Mouse (Mus musculus) urinary bladder, postnatal 10 days (tissue): ENCODE data around the gene Pip4p1.
"Not testable (repeated sequence)": the region's sequence is repeated elsewhere in the genome, so short reads cannot be mapped to it uniquely, and the experiment has no call there.

Experiments
- DNase-seq: peaks from one replicate; pipeline ENCODE4 v3.0.0; 2022; ENCODE audit warnings: low spot score

Gene Pip4p1

GRCm38 (mm10) chr14:50938940-50939339, 8.3 kb upstream of the Pip4p1 start:
- DNase-seq = no peak

- no peak for DNase-seq
These were observed 7.7 kb upstream of the Pip4p1 start for GRCm38 (mm10) chr14:50938119-50938908.

- DNase-seq = no peak
These were observed 6.0 kb upstream of the Pip4p1 start for GRCm38 (mm10) chr14:50936649-50937048.

DNA sequence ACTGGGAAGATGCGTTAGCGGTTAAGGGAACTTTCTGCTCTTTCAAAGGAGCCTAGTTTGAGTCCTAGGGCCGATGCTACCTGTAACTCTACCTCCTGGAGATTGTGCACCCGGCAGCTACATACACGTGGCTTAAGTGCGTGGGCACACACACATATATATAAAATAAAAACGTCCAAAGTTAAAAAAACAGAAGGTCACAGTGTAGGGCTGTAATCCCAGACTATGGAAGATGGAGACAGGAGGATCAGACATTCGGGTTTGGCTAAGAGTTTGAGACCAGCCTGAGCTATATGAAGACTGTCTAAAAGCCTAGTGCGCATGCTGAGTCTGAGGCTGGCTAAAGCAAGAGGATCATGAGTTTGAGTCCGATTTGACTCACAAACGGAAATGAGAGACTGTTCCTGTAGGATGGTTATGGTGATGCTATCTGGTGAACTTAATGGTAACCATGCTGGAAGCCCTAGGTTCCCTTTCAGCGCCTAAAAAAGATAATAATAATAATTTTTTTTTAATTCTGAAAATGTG, 901 bp upstream of the Pip4p1 start:
- DNase-seq = no peak

GRCm38 (mm10) chr14:50930377-50930753, 291 bp downstream of the Pip4p1 start:
- DNase-seq = no peak

DNA sequence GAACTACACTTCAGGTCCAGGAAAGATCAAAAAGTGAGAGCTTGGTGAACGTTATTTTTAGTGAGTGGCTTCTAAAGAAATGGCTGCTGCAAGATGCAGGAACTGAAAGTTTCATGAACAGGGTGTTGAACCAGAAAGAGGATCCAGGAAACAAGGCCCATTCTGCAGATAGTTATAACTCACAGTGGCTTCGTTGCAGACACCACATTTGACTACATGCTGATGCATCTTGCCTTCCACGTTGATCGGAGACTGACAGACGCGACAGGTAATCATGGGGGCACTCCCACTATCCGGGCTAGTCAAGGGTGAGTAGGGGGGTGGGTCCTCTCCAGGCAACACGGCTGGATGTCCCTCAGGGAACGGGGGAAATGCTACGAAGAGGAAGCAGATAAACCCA, 705 bp downstream of the Pip4p1 start:
- DNase-seq = no peak

GRCm38 (mm10) chr14:50927366-50927765, 3.3 kb downstream of the Pip4p1 start:
- DNase-seq = no peak

DNA sequence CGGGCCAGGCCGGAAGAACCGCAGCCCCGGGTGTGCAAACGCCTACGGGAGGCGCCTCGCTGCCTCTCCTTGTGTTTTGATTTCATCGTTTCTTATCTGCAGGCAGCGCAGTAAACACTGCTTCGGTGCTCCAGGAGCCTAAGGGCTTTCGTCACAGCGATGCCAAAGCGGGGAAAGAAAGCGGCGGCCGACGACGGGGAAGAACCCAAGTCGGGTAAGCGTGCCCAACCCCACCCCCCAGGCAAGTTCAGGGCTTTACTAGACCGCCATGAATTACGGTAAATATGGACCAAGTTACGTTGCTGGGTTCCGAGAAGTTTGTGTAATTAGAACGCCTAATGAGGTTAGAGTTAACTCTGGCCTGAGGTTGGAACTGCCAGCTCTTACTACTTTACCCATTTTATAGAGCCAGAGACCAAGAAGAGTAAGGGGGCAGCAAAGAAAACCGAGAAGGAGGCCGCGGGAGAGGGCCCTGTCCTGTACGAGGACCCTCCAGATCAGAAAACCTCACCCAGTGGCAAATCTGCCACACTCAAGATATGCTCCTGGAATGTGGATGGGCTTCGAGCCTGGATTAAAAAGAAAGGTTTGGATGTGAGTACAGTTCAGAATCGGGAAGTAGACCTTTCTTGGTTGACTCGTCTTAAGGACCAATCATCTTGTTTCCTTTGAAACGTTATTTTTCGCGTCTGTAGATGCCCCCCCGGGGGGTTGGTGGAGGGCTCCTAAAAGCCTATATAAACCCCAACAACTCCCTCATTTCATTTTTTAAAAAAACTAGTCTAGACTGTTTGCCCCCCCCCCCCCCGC, 5.3 kb downstream of the Pip4p1 start:
- no peak for DNase-seq

DNA sequence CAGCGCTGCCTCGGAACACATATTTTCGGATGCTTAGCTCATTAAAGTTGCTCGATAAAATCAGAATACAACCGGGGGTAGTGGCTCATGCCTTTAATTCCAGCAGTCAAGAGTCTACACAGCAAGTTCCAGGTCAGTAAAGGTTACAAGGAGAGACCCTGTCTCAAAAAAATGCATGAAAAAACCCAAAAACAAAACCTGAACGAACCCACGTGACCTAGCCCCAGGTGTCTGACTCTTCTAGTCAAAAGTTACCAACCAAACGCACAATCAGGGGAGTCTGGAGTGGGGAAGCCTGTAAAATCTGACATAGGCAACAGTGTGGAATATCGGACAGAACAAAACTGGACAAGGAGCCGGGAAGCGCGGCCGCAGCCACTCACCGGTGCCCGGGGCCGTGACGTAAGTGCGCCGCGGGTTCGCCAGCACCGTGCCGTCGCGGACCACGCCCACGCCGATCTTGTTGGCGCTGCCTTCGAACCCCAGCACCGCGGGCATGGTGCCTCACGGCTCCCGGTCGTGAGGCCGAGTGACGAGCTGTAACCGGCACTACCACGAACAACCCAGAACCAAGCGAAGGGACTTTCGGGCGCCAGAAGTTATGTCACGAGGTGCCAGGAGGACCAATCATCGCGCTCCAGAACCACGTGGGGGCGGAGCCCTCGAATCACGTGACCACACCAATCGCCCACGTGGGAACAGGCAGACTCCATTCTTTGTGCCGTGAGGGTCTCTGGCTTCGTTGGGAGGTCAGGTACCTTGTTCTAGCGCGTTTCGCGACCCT, 6.2 kb downstream of the Pip4p1 start, which contains the start of the genes Osgep and Apex1:
Gene Osgep (minus strand): TSS at position 613 of the 784 bp plus-strand sequence.
Gene Apex1 (plus strand): TSS at position 688 of the 784 bp plus-strand sequence.
- DNase-seq = peak; percentile 88

DNA sequence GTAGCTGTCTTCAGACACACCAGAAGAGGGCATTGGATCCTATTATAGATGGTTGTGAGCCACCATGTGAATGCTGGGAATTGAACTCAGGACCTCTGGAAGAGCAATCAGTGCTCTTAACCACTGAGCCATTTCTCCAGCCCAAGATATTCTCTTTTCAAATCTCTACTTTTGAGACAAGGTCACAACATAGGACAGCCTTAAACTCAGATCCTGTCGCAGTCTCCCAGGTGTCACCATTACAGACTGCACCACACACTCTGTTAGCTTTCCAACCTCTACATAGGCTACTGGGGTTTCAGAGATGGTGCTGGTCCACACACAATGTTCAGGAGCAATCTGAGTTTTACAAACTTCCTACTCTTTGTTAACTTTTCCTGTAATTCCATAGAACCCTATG, 7.2 kb downstream of the Pip4p1 start:
- DNase-seq = not testable (repeated sequence)

GRCm38 (mm10) chr14:50911356-50911755, 19.3 kb downstream of the Pip4p1 start:
- no peak for DNase-seq

- DNase-seq = no peak
These were observed 22.5 kb downstream of the Pip4p1 start for GRCm38 (mm10) chr14:50908126-50908525.

GRCm38 (mm10) chr14:50905327-50905726, 25.3 kb downstream of the Pip4p1 start:
- DNase-seq = not testable (repeated sequence)

DNA sequence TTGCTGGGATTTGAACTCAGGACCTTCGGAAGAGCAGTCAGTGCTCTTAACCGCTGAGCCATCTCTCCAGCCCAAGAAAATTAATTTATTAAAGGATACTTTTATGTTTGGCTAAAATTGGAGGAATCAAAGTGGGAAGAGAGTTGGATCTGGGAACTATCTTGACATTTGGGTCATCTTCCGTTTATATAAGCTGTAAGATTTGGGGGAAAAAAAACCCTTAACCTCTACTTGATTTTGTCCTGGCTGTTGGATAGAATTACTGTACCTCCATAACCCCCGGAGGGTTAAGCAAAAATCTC, 25.9 kb downstream of the Pip4p1 start:
- no peak for DNase-seq

- DNase-seq = no peak
These were observed 26.5 kb downstream of the Pip4p1 start for GRCm38 (mm10) chr14:50903973-50904827.

- DNase-seq = not testable (repeated sequence)
These were observed 32.7 kb downstream of the Pip4p1 start for GRCm38 (mm10) chr14:50897992-50898391.

- no peak for DNase-seq
These were observed 33.3 kb downstream of the Pip4p1 start, which contains the start of gene Klhl33 for GRCm38 (mm10) chr14:50897374-50897765. Gene Klhl33, minus strand, starts transcription at chr14:50897507.

GRCm38 (mm10) chr14:50896747-50897373, 33.8 kb downstream of the Pip4p1 start:
- DNase-seq = no peak

DNA sequence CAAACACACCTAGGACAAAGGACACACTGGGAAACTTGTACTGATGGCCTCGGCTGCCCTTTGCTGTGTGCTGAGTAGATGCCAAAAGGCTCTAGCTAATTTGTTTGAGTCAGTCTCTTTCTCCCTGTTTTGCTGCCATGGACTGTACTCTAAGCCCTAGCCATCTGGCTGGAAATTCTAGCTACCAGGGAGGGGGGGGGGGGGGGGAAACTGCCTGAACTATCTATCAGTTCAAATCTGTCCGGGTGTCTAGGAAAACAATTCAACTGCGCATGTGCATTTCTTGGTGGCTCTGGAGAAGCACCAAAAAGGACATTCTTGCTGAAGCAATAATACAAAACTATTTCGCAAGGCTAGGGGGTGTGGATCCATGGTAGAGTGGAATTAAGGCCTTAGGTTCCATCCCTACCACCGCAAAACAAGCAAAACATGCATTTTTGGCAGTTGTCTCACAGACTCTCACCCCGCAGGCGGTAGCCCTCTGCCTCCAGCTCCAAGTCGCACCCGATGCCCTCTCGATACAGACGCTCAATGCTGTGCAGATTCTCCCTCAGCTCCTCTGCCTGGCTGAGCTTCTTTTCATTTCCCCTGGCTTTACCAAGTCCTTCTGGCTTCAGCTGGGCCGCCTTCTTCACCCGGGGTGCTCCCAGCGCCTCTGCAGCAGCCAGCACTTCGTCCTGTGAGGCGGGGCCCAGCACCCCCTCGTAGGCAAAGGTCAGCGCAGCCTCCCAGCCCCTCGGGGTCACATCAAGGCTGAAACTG, 34.5 kb downstream of the Pip4p1 start:
- DNase-seq = no peak

GRCm38 (mm10) chr14:50895407-50895806, 35.2 kb downstream of the Pip4p1 start:
- no peak for DNase-seq
